Mouse (Mus musculus): ENCODE results near the gene Ccdc85b. TPM values are rescaled to one million over a fixed set of nuclear protein-coding genes. Genes with fewer than 3 reads are reported as not detected.
"Not testable (repeated sequence)": the region's sequence is repeated elsewhere in the genome, so short reads cannot be mapped to it uniquely, and the experiment has no call there.

Gene Ccdc85b
- total and polyA plus RNA-seq, 2 experiments from 2014 or later: 16.0 to 18.5 TPM

GRCm38 (mm10) chr19:5492641-5493040 is 34.9 kb upstream of the Ccdc85b start:
- Histone ChIP-seq H3K27me3 (ENCODE audit: insufficient read depth, low read length) (no peaks in the 10 kb centered on the region), H3K4me3 (ENCODE audit: low read length) (no peak overlapping the region), H3K9ac (replicated peaks; ENCODE audit: low read length) (no peak overlapping the region), H3K27ac (no peak overlapping the region), H3K9me3 (ENCODE audit: low read length) (no peaks in the 10 kb centered on the region), H3K4me1 (ENCODE audit: insufficient read depth, low read length) (peaks cover 8% of the 10 kb centered on the region), H3K4me2 (ENCODE audit: low read depth, low read length) (no peak overlapping the region), H3K36me3 (ENCODE audit: insufficient read depth, low read length) (peaks cover 45% of the 10 kb centered on the region)
- WGBS: 88% methylated on average over 4 of the region's 4 CpGs
- ATAC-seq (no peak), DNase-seq (ENCODE audit: low spot score) (no peak)
- TF ChIP-seq CTCF (IDR thresholded peaks at IDR 0.05; ENCODE audit: low read depth): no peak

GRCm38 (mm10) chr19:5490898-5491708 is 33.4 kb upstream of the Ccdc85b start:
- H3K9me3 ChIP-seq (ENCODE audit: low read length): no peaks in the 10 kb centered on the region
- H3K36me3 ChIP-seq (ENCODE audit: insufficient read depth, low read length): peaks cover 31% of the 10 kb centered on the region
- H3K27ac ChIP-seq: peak overlapping the region; percentile 99
- peaks cover 8% of the 10 kb centered on the region for H3K4me1 ChIP-seq (ENCODE audit: insufficient read depth, low read length)
- H3K4me2 ChIP-seq (ENCODE audit: low read depth, low read length): peak overlapping the region; percentile 70
- peak overlapping the region; percentile 96 for H3K9ac ChIP-seq (replicated peaks; ENCODE audit: low read length)
- WGBS: under 1% methylated on average over 53 of the region's 59 CpGs
- peak overlapping the region; percentile 94 for H3K4me3 ChIP-seq (ENCODE audit: low read length)
- H3K27me3 ChIP-seq (ENCODE audit: insufficient read depth, low read length): no peaks in the 10 kb centered on the region
- ATAC-seq (peak; percentile 14), DNase-seq (ENCODE audit: low spot score) (peak; percentile 87)
- no peak for TF ChIP-seq CTCF (IDR thresholded peaks at IDR 0.05; ENCODE audit: low read depth)

GRCm38 (mm10) chr19:5490313-5490897 is 32.7 kb upstream of the Ccdc85b start, which contains the start of gene Cfl1:
Gene Cfl1 (plus strand): TSS chr19:5490455.
- H3K4me2 ChIP-seq (ENCODE audit: low read depth, low read length): peak within 1 kb of the TSS; percentile 70
- peak within 1 kb of the TSS; percentile 94 for H3K4me3 ChIP-seq (ENCODE audit: low read length)
- peak within 1 kb of the TSS; percentile 96 for H3K9ac ChIP-seq (replicated peaks; ENCODE audit: low read length)
- peaks cover 29% of the 10 kb centered on the region for H3K36me3 ChIP-seq (ENCODE audit: insufficient read depth, low read length)
- DNase-seq (ENCODE audit: low spot score) (peak; percentile 97), ATAC-seq (peak; percentile 79)
- under 1% methylated on average over 51 of the region's 62 CpGs for WGBS
- H3K27me3 ChIP-seq (ENCODE audit: insufficient read depth, low read length): no peaks in the 10 kb centered on the region
- H3K27ac ChIP-seq: peak within 1 kb of the TSS; percentile 99
- peaks cover 8% of the 10 kb centered on the region for H3K4me1 ChIP-seq (ENCODE audit: insufficient read depth, low read length)
- no peaks in the 10 kb centered on the region for H3K9me3 ChIP-seq (ENCODE audit: low read length)
- TF ChIP-seq CTCF (IDR thresholded peaks at IDR 0.05; ENCODE audit: low read depth): no peak

GRCm38 (mm10) chr19:5489721-5490120 is 32.0 kb upstream of the Ccdc85b start:
- DNase-seq (ENCODE audit: low spot score): peak; percentile 8
- Histone ChIP-seq H3K27ac (peak overlapping the region; percentile 99), H3K4me3 (ENCODE audit: low read length) (peak overlapping the region; percentile 94), H3K4me2 (ENCODE audit: low read depth, low read length) (peak overlapping the region; percentile 70), H3K36me3 (ENCODE audit: insufficient read depth, low read length) (peaks cover 32% of the 10 kb centered on the region)
- H3K9me3 ChIP-seq (ENCODE audit: low read length); H3K27me3 ChIP-seq (ENCODE audit: insufficient read depth, low read length); ATAC-seq; H3K4me1 ChIP-seq (ENCODE audit: insufficient read depth, low read length); H3K9ac ChIP-seq (replicated peaks; ENCODE audit: low read length): not testable (repeated sequence)
- 50% methylated on average over 10 of the region's 10 CpGs for WGBS

- peak; percentile 32; the same call in 1 of the 2 replicates for TF ChIP-seq CTCF (IDR thresholded peaks at IDR 0.05; ENCODE audit: low read depth)
- H3K4me2 ChIP-seq (ENCODE audit: low read depth, low read length): peak overlapping the region; percentile 70
- H3K27ac ChIP-seq: peak overlapping the region; percentile 99
- no peaks in the 10 kb centered on the region for H3K9me3 ChIP-seq (ENCODE audit: low read length)
- peak overlapping the region; percentile 53 for H3K9ac ChIP-seq (replicated peaks; ENCODE audit: low read length)
- WGBS: under 1% methylated on average over 26 of the region's 26 CpGs
- peak overlapping the region; percentile 50 for H3K4me3 ChIP-seq (ENCODE audit: low read length)
- DNase-seq (ENCODE audit: low spot score) (peak; percentile 96), ATAC-seq (peak; percentile 84)
- no peaks in the 10 kb centered on the region for H3K27me3 ChIP-seq (ENCODE audit: insufficient read depth, low read length)
- H3K4me1 ChIP-seq (ENCODE audit: insufficient read depth, low read length): peaks cover 8% of the 10 kb centered on the region
- peaks cover 31% of the 10 kb centered on the region for H3K36me3 ChIP-seq (ENCODE audit: insufficient read depth, low read length)
Measured at GRCm38 (mm10) chr19:5488878-5489571, 31.3 kb upstream of the Ccdc85b start.

- 1% methylated on average over 39 of the region's 39 CpGs for WGBS
- H3K9ac ChIP-seq (replicated peaks; ENCODE audit: low read length): peak within 1 kb of the TSS; percentile 53
- no peaks in the 10 kb centered on the region for H3K27me3 ChIP-seq (ENCODE audit: insufficient read depth, low read length)
- peak; percentile 90 for TF ChIP-seq CTCF (IDR thresholded peaks at IDR 0.05; ENCODE audit: low read depth)
- H3K4me3 ChIP-seq (ENCODE audit: low read length): peak within 1 kb of the TSS; percentile 50
- no peaks in the 10 kb centered on the region for H3K9me3 ChIP-seq (ENCODE audit: low read length)
- H3K4me1 ChIP-seq (ENCODE audit: insufficient read depth, low read length): peaks cover 8% of the 10 kb centered on the region
- ATAC-seq (peak; percentile 74), DNase-seq (ENCODE audit: low spot score) (peak; percentile 96)
- H3K36me3 ChIP-seq (ENCODE audit: insufficient read depth, low read length): peaks cover 27% of the 10 kb centered on the region
- peak within 1 kb of the TSS; percentile 70 for H3K4me2 ChIP-seq (ENCODE audit: low read depth, low read length)
- peak within 1 kb of the TSS; percentile 99 for H3K27ac ChIP-seq
Measured at GRCm38 (mm10) chr19:5487768-5488550, 30.3 kb upstream of the Ccdc85b start, which contains the start of gene Mus81. Gene Mus81 (minus strand): TSS chr19:5488402.

All from hindbrain, postnatal 0 days (tissue).